Mouse (Mus musculus) heart, postnatal 0 days (tissue): ENCODE results near the gene Zfhx3. TPM values are rescaled to one million over a fixed set of nuclear protein-coding genes. Genes with fewer than 3 reads are reported as not detected.

Experiments used
- ATAC-seq: fragments of 200-750 bp; cut with Nextera tagmentation; 2 replicates; pipeline ENCODE4 v1.8.0; 2017; ENCODE audit warnings: low read depth, moderate number of reproducible peaks, moderate library complexity; ENCODE audit not compliant: insufficient read depth
- DNase-seq: peaks from one replicate; pipeline ENCODE4 v3.0.0-alpha.2; 2016; ENCODE audit warnings: low spot score
- H3K27ac ChIP-seq: fragments of 300-500 bp; sonication (generic); 2 replicates; pipeline ENCODE4 v1.5.1; 2014; ENCODE audit warnings: low read depth, mild to moderate bottlenecking
- H3K27me3 ChIP-seq: fragments of 300-500 bp; sonication (generic); 2 replicates; pipeline ENCODE4 v1.6.1; 2014; ENCODE audit warnings: low read length, mixed read lengths; ENCODE audit not compliant: control insufficient read depth, insufficient read depth
- H3K36me3 ChIP-seq: fragments of 300-500 bp; sonication (generic); replicated peaks from 2 replicates; pipeline ENCODE4 v1.6.1; 2014; ENCODE audit warnings: low read length, mixed read lengths; ENCODE audit not compliant: control insufficient read depth, insufficient read depth
- H3K4me1 ChIP-seq: fragments of 300-500 bp; sonication (generic); 2 replicates; pipeline ENCODE4 v1.6.1; 2014; ENCODE audit warnings: antibody characterized with exemption; ENCODE audit not compliant: control insufficient read depth, insufficient read depth
- H3K4me2 ChIP-seq: fragments of 300-500 bp; sonication (generic); 2 replicates; pipeline ENCODE4 v1.6.1; 2014; ENCODE audit warnings: low read depth, mild to moderate bottlenecking, low read length, moderate library complexity
- H3K4me3 ChIP-seq: fragments of 300-500 bp; sonication (generic); 2 replicates; pipeline ENCODE4 v1.5.1; 2014; ENCODE audit warnings: low read depth, low read length
- H3K9ac ChIP-seq: fragments of 300-500 bp; sonication (generic); replicated peaks from 2 replicates; pipeline ENCODE4 v1.6.1; 2014; ENCODE audit warnings: low read depth, low read length, mixed read lengths
- H3K9me3 ChIP-seq: fragments of 300-500 bp; sonication (generic); replicated peaks from 2 replicates; pipeline ENCODE4 v1.6.1; 2016; ENCODE audit warnings: low read length; ENCODE audit not compliant: control insufficient read depth
- CTCF ChIP-seq: IDR thresholded peaks from 2 replicates; pipeline ENCODE4 v1.5.1; 2016; ENCODE audit warnings: antibody characterized with exemption, control low read depth, low read depth
- EP300 ChIP-seq: IDR thresholded peaks from 2 replicates; pipeline ENCODE4 v1.6.1; 2016; ENCODE audit warnings: antibody characterized with exemption, low read depth
- WGBS: fragments of 180-500 bp; shearing (Covaris S2); extraction: QIAGEN DNeasy Blood & Tissue Kit; methylation state at CpG from one replicate; pipeline ENCODE4 v1.1.7; 2014; 5-methylcytosine and 5-hydroxymethylcytosine counted together
- polyA plus RNA-seq: library from polyadenylated mRNA; unstranded; fragments of >200 nt; fragmentation: Nextera tagmentation; extraction: Ambion mirVana; gene quantifications from 2 replicates; pipeline ENCODE4 v1.2.1, GENCODE M21; 2015
- total RNA-seq: library from RNA; depleted of rRNA; stranded (reverse); fragments of >200 nt; gene quantifications from 2 replicates; pipeline ENCODE4 v1.2.3, GENCODE M21; 2014; ENCODE audit warnings: low replicate concordance

Zfhx3 gene
- total and polyA plus RNA-seq, 2 experiments from 2014 or later: 2.0 to 2.5 TPM

GRCm38 (mm10) chr8:108863440-108863839 lies 921.0 kb downstream of the Zfhx3 start:
- H3K4me3 ChIP-seq: no peak overlapping the region
- DNase-seq: no peak
- TF ChIP-seq EP300: no peak
- no peak for TF ChIP-seq CTCF
- ATAC-seq: no peak
- no peak overlapping the region for H3K9ac ChIP-seq
- WGBS: 94% methylated on average over 10 of the region's 10 CpGs
- no peaks in the 10 kb centered on the region for H3K36me3 ChIP-seq
- no peak overlapping the region for H3K4me2 ChIP-seq
- H3K9me3 ChIP-seq: no peaks in the 10 kb centered on the region
- no peaks in the 10 kb centered on the region for H3K27me3 ChIP-seq
- no peak overlapping the region for H3K27ac ChIP-seq
- peaks cover 13% of the 10 kb centered on the region for H3K4me1 ChIP-seq

GRCm38 (mm10) chr8:108866430-108866829 lies 924.0 kb downstream of the Zfhx3 start:
- H3K9ac ChIP-seq: no peak overlapping the region
- TF ChIP-seq CTCF (no peak), EP300 (no peak)
- no peak overlapping the region for H3K4me2 ChIP-seq
- 84% methylated on average over 7 of the region's 7 CpGs for WGBS
- ATAC-seq: no peak
- H3K36me3 ChIP-seq: no peaks in the 10 kb centered on the region
- no peaks in the 10 kb centered on the region for H3K27me3 ChIP-seq
- H3K4me1 ChIP-seq: peaks cover 28% of the 10 kb centered on the region
- DNase-seq: no peak
- H3K4me3 ChIP-seq: no peak overlapping the region
- no peaks in the 10 kb centered on the region for H3K9me3 ChIP-seq
- no peak overlapping the region for H3K27ac ChIP-seq

GRCm38 (mm10) chr8:108867482-108868258 lies 925.2 kb downstream of the Zfhx3 start:
- no peak for TF ChIP-seq CTCF
- TF ChIP-seq EP300: no peak
- Histone ChIP-seq H3K27me3 (no peaks in the 10 kb centered on the region), H3K9me3 (no peaks in the 10 kb centered on the region), H3K4me1 (peaks cover 28% of the 10 kb centered on the region), H3K9ac (no peak overlapping the region), H3K36me3 (no peaks in the 10 kb centered on the region), H3K27ac (0 out of 2 replicates have a peak overlapping the region, but pooled peaks have one; percentile 0), H3K4me2 (peak overlapping the region; percentile 18; the same call in 1 of the 2 replicates), H3K4me3 (no peak overlapping the region)
- 51% methylated on average over 13 of the region's 13 CpGs for WGBS
- ATAC-seq (peak; percentile 80), DNase-seq (peak; percentile 56)

GRCm38 (mm10) chr8:108868259-108869090 lies 926.0 kb downstream of the Zfhx3 start:
- ATAC-seq: peak; percentile 31; the same call in 1 of the 2 replicates
- H3K9ac ChIP-seq: no peak overlapping the region
- no peak for DNase-seq
- 55% methylated on average over 13 of the region's 14 CpGs for WGBS
- no peak for TF ChIP-seq CTCF
- TF ChIP-seq EP300: no peak
- H3K27ac ChIP-seq: 0 out of 2 replicates have a peak overlapping the region, but pooled peaks have one; percentile 0
- peaks cover 28% of the 10 kb centered on the region for H3K4me1 ChIP-seq
- no peaks in the 10 kb centered on the region for H3K9me3 ChIP-seq
- H3K36me3 ChIP-seq: no peaks in the 10 kb centered on the region
- H3K27me3 ChIP-seq: no peaks in the 10 kb centered on the region
- no peak overlapping the region for H3K4me3 ChIP-seq
- no peak overlapping the region for H3K4me2 ChIP-seq

- ATAC-seq (no peak), DNase-seq (no peak)
- Histone ChIP-seq H3K4me3 (no peak overlapping the region), H3K27ac (0 out of 2 replicates have a peak overlapping the region, but pooled peaks have one; percentile 38), H3K4me1 (peaks cover 28% of the 10 kb centered on the region), H3K4me2 (no peak overlapping the region), H3K27me3 (no peaks in the 10 kb centered on the region), H3K9me3 (no peaks in the 10 kb centered on the region), H3K9ac (no peak overlapping the region), H3K36me3 (no peaks in the 10 kb centered on the region)
- TF ChIP-seq EP300 (no peak), CTCF (no peak)
- WGBS: 68% methylated on average over 3 of the region's 3 CpGs
Measured at GRCm38 (mm10) chr8:108869420-108869819, 927.0 kb downstream of the Zfhx3 start.
